Mouse (Mus musculus) neural tube, embryonic 13.5 days (tissue): ENCODE data around the gene Marveld1. TPM values are rescaled to one million over a fixed set of nuclear protein-coding genes. Genes with fewer than 3 reads are reported as not detected.

Experiments
- ATAC-seq: fragments of 200-750 bp; cut with Nextera tagmentation; 2 replicates; pipeline ENCODE4 v1.8.0; 2017; ENCODE audit warnings: low read depth, mild to moderate bottlenecking, moderate TSS enrichment, moderate library complexity
- H3K27ac ChIP-seq: fragments of 300-500 bp; sonication (generic); replicated peaks from 2 replicates; pipeline ENCODE4 v1.5.1; 2015; ENCODE audit warnings: moderate library complexity, mild to moderate bottlenecking, inconsistent platforms
- H3K27me3 ChIP-seq: fragments of 300-500 bp; sonication (generic); 2 replicates; pipeline ENCODE4 v1.6.1; 2015; ENCODE audit warnings: mild to moderate bottlenecking, inconsistent platforms
- H3K36me3 ChIP-seq: fragments of 300-500 bp; sonication (generic); 2 replicates; pipeline ENCODE4 v1.6.1; 2015; ENCODE audit warnings: mild to moderate bottlenecking, inconsistent platforms
- H3K4me1 ChIP-seq: fragments of 300-500 bp; sonication (generic); replicated peaks from 2 replicates; pipeline ENCODE4 v1.6.1; 2015; ENCODE audit warnings: inconsistent platforms
- H3K4me2 ChIP-seq: fragments of 300-500 bp; sonication (generic); 2 replicates; pipeline ENCODE4 v1.6.1; 2015; ENCODE audit warnings: inconsistent platforms, mild to moderate bottlenecking, moderate library complexity
- H3K4me3 ChIP-seq: fragments of 300-500 bp; sonication (generic); 2 replicates; pipeline ENCODE4 v1.5.1; 2015; ENCODE audit warnings: mild to moderate bottlenecking, inconsistent platforms
- H3K9ac ChIP-seq: fragments of 300-500 bp; sonication (generic); 2 replicates; pipeline ENCODE4 v1.6.1; 2015; ENCODE audit warnings: moderate library complexity, mild to moderate bottlenecking, inconsistent platforms
- H3K9me3 ChIP-seq: fragments of 300-500 bp; sonication (generic); 2 replicates; pipeline ENCODE4 v1.6.1; 2016; ENCODE audit warnings: inconsistent platforms
- WGBS: fragments of 180-500 bp; shearing (Covaris S2); methylation state at CpG from one replicate; pipeline ENCODE4 v1.1.7; 2015; 5-methylcytosine and 5-hydroxymethylcytosine counted together
- polyA plus RNA-seq: library from polyadenylated mRNA; unstranded; fragments of >200 nt; fragmentation: Nextera tagmentation; extraction: Ambion mirVana; gene quantifications from 2 replicates; pipeline ENCODE4 v1.2.1, GENCODE M21; 2015

The Marveld1 gene
- polyA plus RNA-seq, 1 experiment from 2014 or later, result 4.1 TPM

DNA sequence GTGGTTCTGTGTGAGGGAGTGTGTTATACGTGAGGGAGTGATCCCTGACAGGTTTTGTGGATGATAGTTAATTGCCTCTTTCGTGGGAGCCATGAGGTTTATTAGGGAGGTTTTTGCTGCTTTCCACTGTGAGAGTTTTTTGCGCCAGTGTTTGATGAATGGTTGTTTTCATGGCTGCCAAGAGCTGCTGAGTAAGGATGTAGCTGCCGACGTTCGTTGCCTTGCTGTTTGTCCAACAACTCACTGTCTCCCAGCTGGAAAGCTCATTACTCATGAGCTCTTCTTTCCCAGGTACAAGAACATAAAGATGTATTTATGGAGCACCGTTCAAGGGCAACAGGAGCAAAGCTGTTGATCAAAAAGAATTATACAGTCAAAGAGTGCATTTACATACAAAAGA, 17.0 kb downstream of the Marveld1 start:
- Histone ChIP-seq H3K4me2 (no peak overlapping the region), H3K27me3 (peaks cover 20% of the 10 kb centered on the region), H3K27ac (no peak overlapping the region; the same call in 1 of the 2 replicates), H3K4me1 (peaks cover 29% of the 10 kb centered on the region), H3K9me3 (no peaks in the 10 kb centered on the region), H3K9ac (no peak overlapping the region), H3K4me3 (no peak overlapping the region), H3K36me3 (no peaks in the 10 kb centered on the region)
- WGBS, result 25% methylated on average over 7 of the region's 7 CpGs
- no peak for ATAC-seq

GRCm38 (mm10) chr19:42166130-42166529, 18.9 kb downstream of the Marveld1 start:
- Histone ChIP-seq H3K4me1 (peaks cover 43% of the 10 kb centered on the region), H3K36me3 (no peaks in the 10 kb centered on the region), H3K9ac (peak overlapping the region; percentile 41; the same call in 1 of the 2 replicates), H3K27ac (no peak overlapping the region), H3K4me3 (no peak overlapping the region), H3K27me3 (peaks cover 26% of the 10 kb centered on the region), H3K4me2 (peak overlapping the region; percentile 44), H3K9me3 (no peaks in the 10 kb centered on the region)
- no peak for ATAC-seq
- WGBS, result 2% methylated on average over 12 of the region's 12 CpGs

GRCm38 (mm10) chr19:42166766-42167165, 19.6 kb downstream of the Marveld1 start:
- Histone ChIP-seq H3K4me3 (no peak overlapping the region), H3K4me2 (no peak overlapping the region), H3K27ac (no peak overlapping the region), H3K27me3 (peaks cover 26% of the 10 kb centered on the region), H3K9ac (no peak overlapping the region), H3K9me3 (no peaks in the 10 kb centered on the region), H3K36me3 (no peaks in the 10 kb centered on the region), H3K4me1 (peaks cover 50% of the 10 kb centered on the region)
- WGBS, result 41% methylated on average over 3 of the region's 3 CpGs
- ATAC-seq, result no peak

DNA sequence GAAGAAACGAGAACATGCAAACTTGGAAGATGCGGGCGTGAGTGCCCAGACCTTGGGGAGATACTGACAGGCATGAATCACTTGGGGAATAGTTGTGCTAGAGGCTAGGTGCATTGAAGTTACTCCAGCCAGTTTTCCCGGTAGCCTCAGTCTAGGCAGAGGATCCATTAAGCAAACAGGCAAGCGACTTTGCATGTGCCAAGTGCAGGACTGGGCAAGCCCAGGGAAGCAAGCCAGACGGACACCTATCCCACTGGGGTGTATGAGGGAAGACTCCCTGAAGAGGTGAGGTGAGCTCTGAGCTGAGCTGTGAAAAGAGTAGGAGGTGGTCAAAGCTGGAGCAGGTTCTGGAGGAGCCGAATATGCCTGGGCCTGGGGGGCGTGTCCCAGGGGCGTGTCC, 20.3 kb downstream of the Marveld1 start:
- Histone ChIP-seq H3K36me3 (no peaks in the 10 kb centered on the region), H3K9me3 (no peaks in the 10 kb centered on the region), H3K4me3 (no peak overlapping the region), H3K27ac (no peak overlapping the region), H3K4me2 (no peak overlapping the region), H3K27me3 (peaks cover 26% of the 10 kb centered on the region), H3K9ac (no peak overlapping the region), H3K4me1 (peaks cover 57% of the 10 kb centered on the region)
- ATAC-seq, result no peak
- WGBS, result 68% methylated on average over 9 of the region's 9 CpGs

GRCm38 (mm10) chr19:42169322-42169975, 22.2 kb downstream of the Marveld1 start:
- ATAC-seq, result peak; percentile 24; the same call in 1 of the 2 replicates
- Histone ChIP-seq H3K27ac (peak overlapping the region; percentile 75), H3K4me2 (peak overlapping the region; percentile 93), H3K9me3 (no peaks in the 10 kb centered on the region), H3K9ac (peak overlapping the region; percentile 94), H3K27me3 (peaks cover 26% of the 10 kb centered on the region), H3K4me1 (peaks cover 54% of the 10 kb centered on the region), H3K4me3 (peak overlapping the region; percentile 93; the same call in 1 of the 2 replicates), H3K36me3 (no peaks in the 10 kb centered on the region)
- WGBS, result 65% methylated on average over 10 of the region's 10 CpGs

- Histone ChIP-seq H3K27me3 (peaks cover 26% of the 10 kb centered on the region), H3K9ac (peak overlapping the region; percentile 94), H3K4me1 (peaks cover 50% of the 10 kb centered on the region), H3K4me2 (peak overlapping the region; percentile 93), H3K27ac (peak overlapping the region; percentile 75), H3K4me3 (peak overlapping the region; percentile 93), H3K9me3 (no peaks in the 10 kb centered on the region), H3K36me3 (no peaks in the 10 kb centered on the region)
- 1% methylated on average over 56 of the region's 56 CpGs for WGBS
- ATAC-seq, result peak; percentile 90
Measured at GRCm38 (mm10) chr19:42170025-42170969, 23.1 kb downstream of the Marveld1 start.

DNA sequence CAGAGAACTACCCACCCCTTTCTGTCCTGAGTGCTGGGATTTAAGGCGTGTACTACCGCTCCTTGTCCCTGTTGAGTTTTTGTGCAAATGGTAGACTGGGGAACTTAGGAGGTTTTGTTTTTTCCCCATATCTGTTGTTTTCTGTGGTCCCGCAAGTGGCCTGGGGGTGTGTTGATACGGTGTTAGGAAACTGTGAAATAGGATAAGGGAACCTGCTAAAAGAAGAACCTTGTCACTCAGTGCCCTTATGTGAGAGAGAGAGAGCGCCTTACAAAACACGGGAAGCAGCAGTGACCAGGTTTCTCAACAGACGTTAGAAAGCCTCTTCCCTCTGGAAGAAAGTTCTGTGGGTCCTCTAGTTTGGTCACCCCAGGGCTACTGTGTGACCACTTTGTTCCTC, 29.6 kb downstream of the Marveld1 start:
- H3K36me3 ChIP-seq, result peaks cover 32% of the 10 kb centered on the region
- H3K9ac ChIP-seq, result no peak overlapping the region
- H3K4me3 ChIP-seq, result no peak overlapping the region
- H3K27ac ChIP-seq, result no peak overlapping the region
- no peak overlapping the region for H3K4me2 ChIP-seq
- H3K4me1 ChIP-seq, result peaks cover 10% of the 10 kb centered on the region
- ATAC-seq, result no peak
- no peaks in the 10 kb centered on the region for H3K9me3 ChIP-seq
- 92% methylated on average over 7 of the region's 7 CpGs for WGBS
- no peaks in the 10 kb centered on the region for H3K27me3 ChIP-seq

- no peak for ATAC-seq
- WGBS, result 94% methylated on average over 2 of the region's 2 CpGs
- no peaks in the 10 kb centered on the region for H3K27me3 ChIP-seq
- peaks cover 4% of the 10 kb centered on the region for H3K4me1 ChIP-seq
- H3K9me3 ChIP-seq, result no peaks in the 10 kb centered on the region
- peaks cover 33% of the 10 kb centered on the region for H3K36me3 ChIP-seq
- H3K27ac ChIP-seq, result no peak overlapping the region
- H3K9ac ChIP-seq, result no peak overlapping the region
- H3K4me3 ChIP-seq, result no peak overlapping the region
- no peak overlapping the region for H3K4me2 ChIP-seq
Measured at GRCm38 (mm10) chr19:42177461-42177860, 30.3 kb downstream of the Marveld1 start.

DNA sequence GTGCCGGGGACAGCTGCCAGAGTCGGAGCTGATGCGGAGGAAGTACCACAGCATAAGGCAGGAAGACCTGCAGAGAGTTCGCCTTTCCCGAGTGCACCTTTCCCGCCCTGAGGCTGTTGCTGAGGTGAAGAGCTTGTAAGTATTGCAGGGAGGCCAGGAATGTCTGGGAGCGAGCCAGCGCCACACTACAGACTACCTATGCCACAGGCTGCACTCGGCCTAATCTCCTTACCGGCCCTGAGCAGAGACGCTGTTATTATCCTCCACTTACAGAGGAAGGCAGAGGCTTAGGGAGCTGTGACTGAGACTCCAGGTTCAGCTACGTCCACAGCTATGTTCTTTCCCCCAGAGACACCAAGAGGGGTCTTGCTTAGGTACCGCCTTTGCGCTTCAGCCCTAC, 32.2 kb downstream of the Marveld1 start:
- Histone ChIP-seq H3K9me3 (no peaks in the 10 kb centered on the region), H3K27ac (no peak overlapping the region), H3K9ac (no peak overlapping the region), H3K4me3 (no peak overlapping the region), H3K4me1 (no peaks in the 10 kb centered on the region), H3K36me3 (peaks cover 52% of the 10 kb centered on the region), H3K4me2 (no peak overlapping the region), H3K27me3 (no peaks in the 10 kb centered on the region)
- ATAC-seq, result no peak
- 90% methylated on average over 14 of the region's 14 CpGs for WGBS

DNA sequence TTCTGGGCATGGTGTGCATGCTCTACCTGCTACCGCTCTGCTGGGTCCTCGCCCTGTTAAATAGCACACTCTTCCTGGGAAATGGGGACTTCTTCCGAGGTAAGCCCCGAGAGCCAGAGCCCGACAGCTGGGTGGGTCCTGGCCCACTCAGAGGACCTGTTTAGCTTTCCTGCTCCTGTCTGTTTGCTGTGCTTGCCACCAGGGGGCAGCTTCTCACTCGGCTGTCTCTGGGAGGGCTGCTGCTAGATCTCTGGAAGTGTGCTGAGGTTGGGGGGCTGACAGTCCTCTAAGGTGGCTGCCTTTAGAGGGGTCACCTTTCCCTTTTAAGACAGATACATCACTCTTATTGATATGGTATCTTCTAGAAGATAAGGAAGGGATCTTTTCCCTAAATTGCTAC, 35.5 kb downstream of the Marveld1 start:
- Histone ChIP-seq H3K9me3 (no peaks in the 10 kb centered on the region), H3K27ac (no peak overlapping the region), H3K36me3 (peaks cover 85% of the 10 kb centered on the region), H3K9ac (no peak overlapping the region), H3K4me2 (no peak overlapping the region), H3K4me3 (no peak overlapping the region), H3K27me3 (no peaks in the 10 kb centered on the region), H3K4me1 (no peaks in the 10 kb centered on the region)
- ATAC-seq, result no peak
- WGBS, result 66% methylated on average over 6 of the region's 6 CpGs

DNA sequence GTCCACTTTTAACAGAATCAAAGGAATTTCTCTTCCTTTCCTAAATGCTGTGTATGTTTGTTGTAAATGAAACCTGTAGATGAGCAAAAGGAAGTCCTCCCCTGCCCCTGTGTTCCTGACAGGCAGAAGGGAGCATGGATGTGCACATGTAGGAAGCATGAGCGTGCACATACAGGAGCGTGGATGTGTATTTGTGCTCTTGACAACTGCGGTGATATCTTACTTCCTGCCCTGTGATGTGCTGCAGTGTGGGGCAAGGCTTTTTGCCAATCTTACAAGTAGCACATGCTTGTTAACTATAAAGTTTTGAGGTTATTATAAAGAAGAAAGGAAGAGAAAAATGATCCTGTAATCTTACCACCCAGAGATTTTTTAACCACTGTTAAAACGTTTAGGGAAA, 42.5 kb downstream of the Marveld1 start:
- 0 out of 2 replicates have a peak, but pooled peaks cover 4% of the 10 kb centered on the region for H3K4me1 ChIP-seq
- no peak overlapping the region for H3K9ac ChIP-seq
- H3K4me2 ChIP-seq, result no peak overlapping the region
- peaks cover 88% of the 10 kb centered on the region for H3K36me3 ChIP-seq
- H3K9me3 ChIP-seq, result no peaks in the 10 kb centered on the region
- H3K27me3 ChIP-seq, result no peaks in the 10 kb centered on the region
- no peak for ATAC-seq
- H3K27ac ChIP-seq, result no peak overlapping the region
- 90% methylated on average over 4 of the region's 4 CpGs for WGBS
- H3K4me3 ChIP-seq, result no peak overlapping the region

GRCm38 (mm10) chr19:42190494-42190893, 43.3 kb downstream of the Marveld1 start:
- Histone ChIP-seq H3K27ac (no peak overlapping the region), H3K36me3 (peaks cover 81% of the 10 kb centered on the region), H3K4me3 (no peak overlapping the region), H3K4me2 (no peak overlapping the region), H3K4me1 (0 out of 2 replicates have a peak, but pooled peaks cover 4% of the 10 kb centered on the region), H3K27me3 (no peaks in the 10 kb centered on the region), H3K9ac (no peak overlapping the region), H3K9me3 (no peaks in the 10 kb centered on the region)
- peak; percentile 74; the same call in 1 of the 2 replicates for ATAC-seq
- WGBS, result 22% methylated on average over 5 of the region's 5 CpGs
